Mouse (Mus musculus): ENCODE results near the gene Trim59. TPM values are rescaled to one million over a fixed set of nuclear protein-coding genes. Genes with fewer than 3 reads are reported as not detected.

The Trim59 gene
- polyA plus RNA-seq, 1 experiment from 2014 or later: 60.0 TPM

DNA sequence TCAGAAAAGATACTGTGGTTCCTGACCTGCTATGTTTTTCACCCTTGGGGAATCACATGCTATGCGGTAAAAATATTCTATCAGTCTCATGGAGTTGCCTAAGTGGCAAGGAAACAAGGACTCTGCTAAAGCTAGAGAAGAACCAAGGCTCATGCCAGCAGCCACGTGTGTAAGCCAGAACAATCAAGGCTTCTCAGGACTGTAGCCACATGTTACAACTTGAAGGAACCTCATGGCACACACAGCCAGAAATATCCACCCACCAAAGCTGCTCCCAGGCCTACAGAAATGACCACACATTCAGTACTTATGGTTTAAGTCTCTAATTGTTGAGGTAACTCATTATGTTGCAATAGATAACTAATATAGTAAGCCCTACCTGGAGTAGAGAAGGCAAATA is 58.0 kb downstream of the Trim59 start:
- Histone ChIP-seq H3K4me2 (ENCODE audit: low read length) (no peak overlapping the region), H3K4me1 (replicated peaks; ENCODE audit: insufficient read depth, low read length) (no peaks in the 10 kb centered on the region), H3K27me3 (ENCODE audit: insufficient read depth, low read length) (no peaks in the 10 kb centered on the region), H3K4me3 (replicated peaks; ENCODE audit: low read depth, low read length) (no peak overlapping the region), H3K9ac (ENCODE audit: low read depth, low read length) (no peak overlapping the region), H3K36me3 (ENCODE audit: insufficient read depth, low read length) (0 out of 2 replicates have a peak, but pooled peaks cover 13% of the 10 kb centered on the region), H3K27ac (no peak overlapping the region), H3K9me3 (replicated peaks; ENCODE audit: low read length) (no peaks in the 10 kb centered on the region)
- no peak for TF ChIP-seq CTCF (IDR thresholded peaks at IDR 0.05; ENCODE audit: low read depth)
- WGBS: 91% methylated on average over 2 of the region's 2 CpGs
- ATAC-seq (replicated peaks; ENCODE audit: low FRiP score, low read depth) (no peak), DNase-seq (ENCODE audit: low spot score) (no peak)

MicroRNAs within 50 kb of the gene (microRNA counts, 519-probe panel; counts per million panel counts)
- 6,795 counts per million, percentile 93 among the panel's probes with 10 or more counts for microRNA mmu-miR-15b

Small RNA genes lying within 50 kb of the gene (microRNA-seq; reads per million reads assigned to microRNA genes)
- 1,917 reads per million, percentile 84 among the genes with 10 or more reads in this experiment for gene Mir15b
- 800 reads per million, percentile 75 among the genes with 10 or more reads in this experiment for gene Mir16-2

Other genes with a start within 250 kb of the Trim59 start
- 6.0 and 7.3 TPM in 2 replicates for gene 1110032F04Rik, start 175.2 kb downstream of the Trim59 start, polyA plus RNA-seq (2015; fragmentation: Nextera tagmentation; extraction: Ambion mirVana)
- gene Ift80, start 40.2 kb downstream of the Trim59 start, polyA plus RNA-seq (2015; fragmentation: Nextera tagmentation; extraction: Ambion mirVana): 10.4 and 11.3 TPM in 2 replicates
- 107 and 113 TPM in 2 replicates for gene Smc4, start 40.0 kb downstream of the Trim59 start, polyA plus RNA-seq (2015; fragmentation: Nextera tagmentation; extraction: Ambion mirVana)
- gene Kpna4, start 82.4 kb upstream of the Trim59 start, polyA plus RNA-seq (2015; fragmentation: Nextera tagmentation; extraction: Ambion mirVana): 29.5 and 29.7 TPM in 2 replicates
- 0.22 TPM in 1 of 2 replicates, not detected in the other for gene Arl14, start 177.7 kb upstream of the Trim59 start, polyA plus RNA-seq (2015; fragmentation: Nextera tagmentation; extraction: Ambion mirVana)